Mouse (Mus musculus) bone marrow, adult 2 months (tissue): ENCODE data around the gene Atp6v1fnb. TPM values are rescaled to one million over a fixed set of nuclear protein-coding genes. Genes with fewer than 3 reads are reported as not detected.

Source experiments
- H3K27ac ChIP-seq: fragments of 200-500 bp; 2 replicates; pipeline ENCODE4 v1.5.1; 2012; ENCODE audit warnings: low read depth, mild to moderate bottlenecking, control low read depth, inconsistent platforms, low read length; ENCODE audit not compliant: control insufficient read depth, poor library complexity, insufficient read depth
- H3K4me1 ChIP-seq: fragments of 200-500 bp; 2 replicates; pipeline ENCODE4 v1.6.1; 2011; ENCODE audit warnings: low read length; ENCODE audit not compliant: control insufficient read depth, insufficient read depth
- H3K4me3 ChIP-seq: fragments of 200-500 bp; replicated peaks from 2 replicates; pipeline ENCODE3; 2011; ENCODE audit warnings: mild to moderate bottlenecking, low read depth, low read length, control low read depth; ENCODE audit not compliant: control insufficient read depth
- CTCF ChIP-seq: fragments of 200-500 bp; IDR thresholded peaks from 2 replicates; pipeline ENCODE4 v1.5.1; 2011; ENCODE audit warnings: low read length, control low read depth; ENCODE audit not compliant: control insufficient read depth, insufficient read depth
- POLR2A ChIP-seq: fragments of 200-500 bp; IDR thresholded peaks from 2 replicates; pipeline ENCODE4 v1.6.1; 2011; ENCODE audit warnings: low read depth, mild to moderate bottlenecking, control low read depth, low read length, borderline replicate concordance; ENCODE audit not compliant: control insufficient read depth
- WGBS: fragments of 180-500 bp; shearing (Covaris S2); methylation state at CpG from one replicate; pipeline ENCODE4 v1.1.7; 2018; 5-methylcytosine and 5-hydroxymethylcytosine counted together
- polyA plus RNA-seq: library from polyadenylated mRNA; stranded (reverse); fragments of >200 nt; gene quantifications from 2 replicates; pipeline ENCODE4 v1.2.4, GENCODE M21; 2011; ENCODE audit warnings: low replicate concordance; ENCODE audit not compliant: missing spikeins, insufficient read depth, insufficient read length

The Atp6v1fnb gene
- polyA plus RNA-seq, 1 experiment: not detected

- WGBS: 83% methylated on average over 7 of the region's 7 CpGs
- H3K4me1 ChIP-seq: no peaks in the 10 kb centered on the region
- H3K4me3 ChIP-seq: no peak overlapping the region
- H3K27ac ChIP-seq: no peak overlapping the region
- TF ChIP-seq CTCF (no peak), POLR2A (no peak)
Measured at GRCm38 (mm10) chr6:29445354-29445753, 25.9 kb upstream of the Atp6v1fnb start.

- WGBS: 45% methylated on average over 4 of the region's 4 CpGs
- no peak overlapping the region for H3K27ac ChIP-seq
- TF ChIP-seq CTCF: no peak
- TF ChIP-seq POLR2A: no peak
Measured at GRCm38 (mm10) chr6:29449858-29450257, 21.4 kb upstream of the Atp6v1fnb start.

GRCm38 (mm10) chr6:29450667-29451066 lies 20.6 kb upstream of the Atp6v1fnb start:
- no peaks in the 10 kb centered on the region for H3K4me1 ChIP-seq
- WGBS: 83% methylated on average over 6 of the region's 6 CpGs
- no peak overlapping the region for H3K4me3 ChIP-seq
- TF ChIP-seq CTCF (no peak), POLR2A (no peak)
- no peak overlapping the region for H3K27ac ChIP-seq

More at GRCm38 (mm10) chr6:29449858-29450257, 21.4 kb upstream of the Atp6v1fnb start:
- no peak overlapping the region for H3K4me3 ChIP-seq
- no peaks in the 10 kb centered on the region for H3K4me1 ChIP-seq

GRCm38 (mm10) chr6:29461502-29461901 lies 9.7 kb upstream of the Atp6v1fnb start:
- Histone ChIP-seq H3K4me1 (no peaks in the 10 kb centered on the region), H3K27ac (no peak overlapping the region), H3K4me3 (no peak overlapping the region)
- WGBS: 68% methylated on average over 7 of the region's 7 CpGs
- TF ChIP-seq CTCF (no peak), POLR2A (no peak)

GRCm38 (mm10) chr6:29463388-29463787 lies 7.8 kb upstream of the Atp6v1fnb start:
- no peaks in the 10 kb centered on the region for H3K4me1 ChIP-seq
- H3K27ac ChIP-seq: no peak overlapping the region
- no peak overlapping the region for H3K4me3 ChIP-seq
- WGBS: 68% methylated on average over 3 of the region's 3 CpGs
- TF ChIP-seq POLR2A (no peak), CTCF (no peak)

GRCm38 (mm10) chr6:29467583-29468354 lies 3.5 kb upstream of the Atp6v1fnb start, which contains the start of gene Atp6v1f:
Gene Atp6v1f (plus strand): TSS chr6:29467718.
- Histone ChIP-seq H3K4me3 (peak within 1 kb of the TSS; percentile 88), H3K4me1 (no peaks in the 10 kb centered on the region; the same call in 1 of the 2 replicates), H3K27ac (peak within 1 kb of the TSS; percentile 46)
- TF ChIP-seq CTCF: no peak
- TF ChIP-seq POLR2A: peak; percentile 65; the same call in 1 of the 2 replicates
- under 1% methylated on average over 39 of the region's 39 CpGs for WGBS

GRCm38 (mm10) chr6:29468851-29469250 lies 2.4 kb upstream of the Atp6v1fnb start:
- no peak overlapping the region for H3K4me3 ChIP-seq
- TF ChIP-seq CTCF (no peak), POLR2A (no peak)
- whole genome bisulfite sequencing: 86% methylated on average over 3 of the region's 3 CpGs
- no peak overlapping the region for H3K27ac ChIP-seq
- H3K4me1 ChIP-seq: no peaks in the 10 kb centered on the region; the same call in 1 of the 2 replicates

GRCm38 (mm10) chr6:29473941-29474691 lies 2.9 kb downstream of the Atp6v1fnb start:
- TF ChIP-seq POLR2A: no peak; the same call in 1 of the 2 replicates
- TF ChIP-seq CTCF: no peak

More at GRCm38 (mm10) chr6:29473941-29474691, 2.9 kb downstream of the Atp6v1fnb start:
- Histone ChIP-seq H3K4me3 (peak overlapping the region; percentile 27), H3K4me1 (no peaks in the 10 kb centered on the region; the same call in none of the 2 replicates), H3K27ac (no peak overlapping the region; the same call in 1 of the 2 replicates)
- 8% methylated on average over 33 of the region's 33 CpGs for WGBS
